Mouse (Mus musculus) forebrain, embryonic 13.5 days (tissue): ENCODE measurements at regions not wholly inside any gene's neighbourhood (a gene's known extent, or its start where the extent isn't known, plus 50 kb on each side); places are given as distances from the start of the nearest gene placed in this dataset.

Experiments used
- ATAC-seq: fragments of 200-750 bp; cut with Nextera tagmentation; 2 replicates; pipeline ENCODE4 v1.8.0; 2017
- H3K27ac ChIP-seq: fragments of 300-500 bp; sonication (generic); 2 replicates; pipeline ENCODE4 v1.5.1; 2015; ENCODE audit warnings: inconsistent platforms, mild to moderate bottlenecking, moderate library complexity
- H3K27me3 ChIP-seq: fragments of 300-500 bp; sonication (generic); 2 replicates; pipeline ENCODE4 v1.6.1; 2015; ENCODE audit warnings: mild to moderate bottlenecking, inconsistent platforms
- H3K36me3 ChIP-seq: fragments of 300-500 bp; sonication (generic); 2 replicates; pipeline ENCODE4 v1.6.1; 2015; ENCODE audit warnings: mild to moderate bottlenecking, inconsistent platforms; ENCODE audit not compliant: poor library complexity, severe bottlenecking
- H3K4me1 ChIP-seq: fragments of 300-500 bp; sonication (generic); 2 replicates; pipeline ENCODE4 v1.6.1; 2015; ENCODE audit warnings: inconsistent platforms
- H3K4me2 ChIP-seq: fragments of 300-500 bp; sonication (generic); 2 replicates; pipeline ENCODE4 v1.6.1; 2015; ENCODE audit warnings: inconsistent platforms, mild to moderate bottlenecking, moderate library complexity
- H3K4me3 ChIP-seq: fragments of 300-500 bp; sonication (generic); 2 replicates; pipeline ENCODE4 v1.5.1; 2015; ENCODE audit warnings: mild to moderate bottlenecking, inconsistent platforms
- H3K9ac ChIP-seq: fragments of 300-500 bp; sonication (generic); 2 replicates; pipeline ENCODE4 v1.6.1; 2015; ENCODE audit warnings: mild to moderate bottlenecking, inconsistent platforms
- H3K9me3 ChIP-seq: fragments of 300-500 bp; sonication (generic); replicated peaks from 2 replicates; pipeline ENCODE4 v1.6.1; 2016; ENCODE audit warnings: inconsistent platforms
- WGBS: fragments of 180-500 bp; shearing (Covaris S2); methylation state at CpG from one replicate; pipeline ENCODE4 v1.1.7; 2015; 5-methylcytosine and 5-hydroxymethylcytosine counted together

GRCm38 (mm10) chr9:27728652-27729557 lies 61.7 kb upstream of the Opcml start:
- Histone ChIP-seq H3K27ac (peak overlapping the region; percentile 51; the same call in 1 of the 2 replicates), H3K4me2 (peak overlapping the region; percentile 52)

GRCm38 (mm10) chr9:27729558-27729889 lies 61.1 kb upstream of the Opcml start:
- Histone ChIP-seq H3K4me3 (no peak overlapping the region), H3K9me3 (no peaks in the 10 kb centered on the region), H3K4me2 (no peak overlapping the region), H3K27ac (no peak overlapping the region), H3K27me3 (no peaks in the 10 kb centered on the region), H3K9ac (no peak overlapping the region), H3K4me1 (peaks cover 13% of the 10 kb centered on the region), H3K36me3 (no peaks in the 10 kb centered on the region)
- ATAC-seq: no peak
- WGBS: 45% methylated on average over 1 of the region's 1 CpGs

More at GRCm38 (mm10) chr9:27728652-27729557, 61.7 kb upstream of the Opcml start:
- H3K9me3 ChIP-seq: no peaks in the 10 kb centered on the region
- H3K36me3 ChIP-seq: no peaks in the 10 kb centered on the region
- H3K4me1 ChIP-seq: peaks cover 13% of the 10 kb centered on the region
- no peaks in the 10 kb centered on the region for H3K27me3 ChIP-seq
- peak; percentile 97 for ATAC-seq
- WGBS: 4% methylated on average over 13 of the region's 13 CpGs
- no peak overlapping the region; the same call in 1 of the 2 replicates for H3K4me3 ChIP-seq
- H3K9ac ChIP-seq: no peak overlapping the region

GRCm38 (mm10) chr9:27739287-27739686 lies 51.3 kb upstream of the Opcml start:
- Histone ChIP-seq H3K4me3 (no peak overlapping the region), H3K27me3 (no peaks in the 10 kb centered on the region), H3K36me3 (no peaks in the 10 kb centered on the region), H3K9me3 (no peaks in the 10 kb centered on the region), H3K9ac (no peak overlapping the region), H3K27ac (no peak overlapping the region), H3K4me2 (no peak overlapping the region), H3K4me1 (no peaks in the 10 kb centered on the region)
- WGBS: 24% methylated on average over 3 of the region's 3 CpGs
- no peak for ATAC-seq
